Mouse (Mus musculus) lung, adult 2 months (tissue): ENCODE data around the gene Hpcal1. TPM values are rescaled to one million over a fixed set of nuclear protein-coding genes. Genes with fewer than 3 reads are reported as not detected.

ENCODE experiments used
- DNase-seq: peaks from one replicate; pipeline ENCODE4 v3.0.0; 2022
- H3K4me1 ChIP-seq: fragments of 200-500 bp; 2 replicates; pipeline ENCODE4 v1.6.1; 2011; ENCODE audit warnings: low read length; ENCODE audit not compliant: control insufficient read depth, insufficient read depth
- H3K4me3 ChIP-seq: fragments of 200-500 bp; replicated peaks from 2 replicates; pipeline ENCODE3; 2011; ENCODE audit warnings: low read depth, mild to moderate bottlenecking, control low read depth, low read length; ENCODE audit errors: extremely low read depth
- CTCF ChIP-seq: fragments of 200-500 bp; IDR thresholded peaks from 2 replicates; pipeline ENCODE4 v1.5.1; 2011; ENCODE audit warnings: mild to moderate bottlenecking, low read length, control low read depth; ENCODE audit not compliant: insufficient read depth
- POLR2A ChIP-seq: fragments of 200-500 bp; IDR thresholded peaks from 2 replicates; pipeline ENCODE4 v1.6.1; 2011; ENCODE audit warnings: low read depth, mild to moderate bottlenecking, control low read depth, low read length, borderline replicate concordance; ENCODE audit errors: extremely low read depth
- WGBS: fragments of 180-500 bp; shearing (Covaris S2); methylation state at CpG from one replicate; pipeline ENCODE4 v1.1.7; 2018; 5-methylcytosine and 5-hydroxymethylcytosine counted together
- polyA plus RNA-seq: library from polyadenylated mRNA; depleted of rRNA; stranded (reverse); fragments of >200 nt; gene quantifications from 2 replicates; pipeline ENCODE4 v1.2.3, GENCODE M21; 2012

Gene Hpcal1
- polyA plus RNA-seq, 1 experiment: 222 TPM

DNA sequence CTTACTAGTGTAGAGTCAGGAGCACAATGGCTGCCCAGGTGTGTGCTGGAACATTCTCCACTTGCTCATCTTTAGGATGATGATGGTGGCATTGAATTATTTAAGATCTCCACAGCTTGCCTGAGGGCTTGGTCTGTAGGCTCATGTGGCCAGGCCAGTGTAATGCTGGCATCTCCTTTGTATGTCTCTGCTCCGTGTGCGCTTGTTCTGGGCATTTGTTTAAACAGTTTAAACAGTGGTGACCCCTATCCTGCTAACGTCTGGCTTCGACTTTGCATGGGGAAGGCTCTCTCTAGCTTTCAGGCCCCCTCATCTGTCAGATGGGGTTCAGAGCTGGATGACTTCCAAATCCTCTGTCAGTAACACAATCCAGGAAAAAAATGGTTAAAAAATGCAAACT is 8.3 kb downstream of the Hpcal1 start:
- TF ChIP-seq POLR2A (no peak), CTCF (no peak)
- 41% methylated on average over 4 of the region's 4 CpGs for WGBS

DNA sequence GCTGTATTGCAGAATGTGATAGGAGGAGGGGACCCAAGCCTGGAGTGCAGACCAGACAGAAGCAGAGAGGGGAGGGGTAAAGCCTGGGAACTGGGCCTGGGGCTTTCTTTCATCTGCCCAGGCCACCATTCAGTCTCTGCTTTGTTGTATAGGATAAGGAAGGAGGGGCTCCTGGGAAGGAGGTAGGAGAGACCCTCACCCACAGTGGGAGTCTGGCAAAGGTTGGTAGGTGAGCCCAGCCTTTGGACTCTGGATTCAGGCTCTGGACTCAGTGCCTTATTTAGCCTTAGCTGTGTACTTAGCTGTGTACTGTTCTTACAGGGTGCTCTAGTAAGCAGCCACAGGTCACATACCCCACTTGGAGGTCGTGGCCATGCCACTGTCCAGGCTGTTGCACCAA is 8.8 kb downstream of the Hpcal1 start:
- Histone ChIP-seq H3K4me3 (no peak overlapping the region), H3K4me1 (peaks cover 61% of the 10 kb centered on the region)
- TF ChIP-seq CTCF: no peak
- TF ChIP-seq POLR2A: no peak
- WGBS: 50% methylated on average over 1 of the region's 1 CpGs
- DNase-seq: no peak

More for the DNA sequence above, 8.3 kb downstream of the Hpcal1 start:
- peaks cover 60% of the 10 kb centered on the region for H3K4me1 ChIP-seq
- H3K4me3 ChIP-seq: no peak overlapping the region
- no peak for DNase-seq

DNA sequence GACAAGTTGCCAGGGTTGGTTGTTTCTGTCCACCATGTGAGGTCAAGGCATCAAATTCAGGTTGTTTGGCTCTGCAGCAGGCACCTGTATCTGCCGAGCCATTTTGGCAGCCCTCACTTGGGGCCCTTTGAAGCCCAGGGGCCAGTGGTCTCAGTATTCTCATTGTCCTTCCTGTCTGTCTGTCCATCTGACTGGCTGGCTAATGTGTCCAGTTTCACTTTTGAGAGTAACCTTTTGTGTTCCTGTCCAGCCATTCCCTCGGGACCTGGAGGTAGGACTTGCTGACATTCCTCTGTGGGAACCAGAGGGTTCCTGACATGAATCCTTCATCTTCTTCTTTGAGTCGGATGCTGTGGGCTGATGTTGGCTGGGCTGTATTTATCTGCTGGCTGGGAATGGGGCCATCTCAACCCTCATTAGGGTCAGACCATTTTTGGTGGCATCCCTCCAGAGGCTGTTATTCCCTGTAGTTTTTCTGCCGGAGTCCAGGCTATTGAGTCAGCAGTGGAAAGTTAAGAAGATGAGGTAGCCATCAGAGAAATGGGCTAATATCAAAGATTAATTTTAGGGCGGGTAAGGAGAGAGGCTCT is 10.6 kb downstream of the Hpcal1 start:
- Histone ChIP-seq H3K4me3 (no peak overlapping the region), H3K4me1 (peaks cover 49% of the 10 kb centered on the region)
- no peak for DNase-seq
- WGBS: 40% methylated on average over 5 of the region's 5 CpGs
- TF ChIP-seq CTCF (no peak), POLR2A (no peak)

DNA sequence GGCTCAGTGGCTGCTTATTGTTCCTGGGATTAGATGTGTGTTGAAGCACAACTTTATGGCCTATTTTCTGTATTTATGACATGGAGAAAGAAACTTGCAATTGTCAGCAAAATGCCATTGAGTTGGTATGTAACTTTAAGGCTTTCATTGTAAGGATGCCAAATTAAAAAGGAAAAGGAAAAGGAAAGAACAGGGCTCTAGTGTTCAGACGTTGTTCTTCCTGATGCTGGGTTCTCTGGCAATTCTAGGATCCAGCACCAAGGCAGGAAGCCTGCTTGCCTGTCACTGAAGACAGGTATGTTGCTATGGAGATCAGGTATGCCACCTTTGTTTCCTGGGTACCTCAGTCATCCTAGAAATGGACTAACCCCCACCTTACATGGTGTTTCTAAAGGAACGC is 11.1 kb downstream of the Hpcal1 start:
- Histone ChIP-seq H3K4me3 (no peak overlapping the region), H3K4me1 (peaks cover 45% of the 10 kb centered on the region)
- WGBS: 29% methylated on average over 2 of the region's 2 CpGs
- TF ChIP-seq CTCF: no peak
- no peak for TF ChIP-seq POLR2A
- no peak for DNase-seq

DNA sequence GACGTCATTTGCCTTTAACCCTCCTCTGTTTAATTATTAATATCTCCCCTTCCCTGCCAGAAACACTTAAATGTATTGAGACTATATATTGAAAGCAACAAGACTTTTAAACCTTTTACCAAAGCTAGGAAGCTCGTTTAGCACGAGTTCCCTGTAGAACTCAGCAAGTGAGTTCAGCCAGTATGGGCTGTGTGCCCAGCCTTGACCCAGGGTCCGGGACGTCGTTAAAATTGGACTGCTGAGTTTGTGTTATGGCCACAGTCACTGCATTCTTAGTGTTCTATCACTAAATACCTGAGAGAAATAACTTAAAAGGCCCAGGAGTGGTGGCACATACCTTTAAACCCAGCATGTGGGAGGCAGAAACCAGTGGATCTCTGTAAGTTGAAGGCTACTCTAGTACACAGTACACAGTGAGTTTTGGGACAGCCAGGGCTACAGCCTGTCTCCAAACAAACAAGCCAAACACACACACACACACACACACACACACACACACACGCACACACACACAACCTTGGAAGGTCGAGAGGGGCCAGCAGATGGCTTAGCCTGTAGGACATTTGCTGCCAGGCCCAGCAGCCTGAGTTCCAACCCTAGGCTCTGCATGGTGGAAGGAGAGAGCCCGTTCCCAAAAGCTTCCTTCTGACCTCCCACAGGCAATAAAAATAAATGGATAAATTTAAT is 11.7 kb downstream of the Hpcal1 start:
- peaks cover 41% of the 10 kb centered on the region for H3K4me1 ChIP-seq
- no peak overlapping the region for H3K4me3 ChIP-seq
- DNase-seq: no peak
- TF ChIP-seq CTCF: no peak
- no peak for TF ChIP-seq POLR2A
- WGBS: 28% methylated on average over 9 of the region's 9 CpGs

DNA sequence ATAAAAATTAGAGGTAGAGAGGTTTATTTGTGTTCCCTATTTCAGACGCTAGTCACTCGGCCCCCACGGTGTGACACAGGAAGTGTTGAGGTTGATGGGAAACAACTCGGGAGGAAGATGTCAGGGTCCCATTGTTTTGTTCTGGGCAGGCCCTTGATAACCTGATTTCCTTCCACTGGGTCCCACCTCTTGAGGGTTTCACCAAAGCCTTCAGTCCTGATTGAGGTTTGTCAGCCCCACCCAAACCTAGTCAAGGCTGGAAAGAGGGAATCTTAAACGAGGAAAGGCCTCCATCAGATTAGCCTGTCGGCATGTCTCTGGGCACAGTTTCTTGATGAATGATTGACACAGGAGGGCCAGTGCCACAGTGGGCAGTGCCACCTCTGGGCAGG is 12.3 kb downstream of the Hpcal1 start:
- DNase-seq: no peak
- H3K4me3 ChIP-seq: no peak overlapping the region
- 44% methylated on average over 6 of the region's 6 CpGs for WGBS

DNA sequence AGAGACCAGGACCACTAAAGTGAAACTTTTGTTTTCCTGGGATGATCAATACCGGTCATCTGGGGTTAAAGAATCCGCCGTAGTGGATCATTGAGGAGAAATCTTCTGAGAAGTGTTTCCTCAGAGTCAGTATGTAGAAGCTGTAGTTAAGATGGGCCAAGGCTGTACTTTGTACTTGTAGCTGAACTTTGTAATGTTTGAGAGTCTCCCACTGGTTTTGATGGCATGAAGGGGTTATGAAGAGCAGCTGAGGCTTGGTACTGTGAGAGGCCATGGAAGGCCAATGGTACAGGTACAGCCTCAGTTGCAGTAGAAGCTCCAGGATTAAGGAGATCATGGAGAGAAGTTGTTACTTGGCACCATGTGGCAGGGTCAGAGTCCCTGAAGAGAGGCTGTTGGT is 13.2 kb downstream of the Hpcal1 start:
- 94% methylated on average over 3 of the region's 3 CpGs for WGBS
- Histone ChIP-seq H3K4me3 (no peak overlapping the region), H3K4me1 (peaks cover 45% of the 10 kb centered on the region)
- no peak for DNase-seq
- TF ChIP-seq POLR2A (no peak), CTCF (no peak)

More for the DNA sequence above, 12.3 kb downstream of the Hpcal1 start:
- peaks cover 42% of the 10 kb centered on the region for H3K4me1 ChIP-seq
- TF ChIP-seq POLR2A (no peak), CTCF (no peak)

DNA sequence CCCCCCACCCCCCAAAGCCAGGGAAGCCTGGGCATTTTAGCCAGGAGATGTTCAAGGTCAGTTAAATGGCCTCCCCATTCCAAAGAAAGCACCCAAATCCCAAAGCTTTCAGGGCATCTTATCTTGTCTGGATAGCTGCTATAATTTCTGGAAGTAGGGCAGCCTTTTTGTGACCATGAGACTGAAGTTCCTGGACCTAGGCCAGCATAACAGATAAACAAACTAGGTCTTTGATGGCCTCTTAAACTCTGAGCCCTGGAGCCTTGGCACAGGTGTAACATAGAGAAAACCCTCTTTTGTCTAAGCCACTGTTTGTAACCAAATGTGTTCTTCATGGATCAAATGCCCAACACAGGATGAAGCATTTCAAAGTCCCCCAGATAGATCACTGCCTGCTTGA is 16.8 kb downstream of the Hpcal1 start:
- DNase-seq: no peak
- TF ChIP-seq POLR2A: no peak
- no peak for TF ChIP-seq CTCF
- Histone ChIP-seq H3K4me1 (peaks cover 48% of the 10 kb centered on the region), H3K4me3 (no peak overlapping the region)

DNA sequence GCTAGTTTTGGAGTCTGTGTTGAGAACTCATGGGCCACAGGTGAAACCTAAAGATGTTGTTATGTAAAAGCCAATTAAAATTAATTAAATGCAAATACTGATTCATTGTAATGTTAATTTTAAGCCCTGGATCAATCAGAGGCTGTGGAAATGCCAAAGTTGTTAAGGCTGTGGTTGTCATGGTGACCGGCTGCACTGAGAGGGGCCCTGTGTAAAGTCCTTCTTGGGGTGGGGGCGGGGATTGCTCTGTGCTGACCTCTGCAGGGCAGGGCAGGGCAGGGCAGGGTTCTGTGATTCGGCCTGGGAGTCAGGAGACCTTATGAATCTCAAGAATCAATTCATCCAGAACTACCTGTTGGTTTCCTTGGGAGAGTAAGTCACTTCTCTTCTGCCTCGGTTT is 18.8 kb downstream of the Hpcal1 start:
- WGBS: 56% methylated on average over 4 of the region's 4 CpGs
- TF ChIP-seq POLR2A: no peak
- no peak for TF ChIP-seq CTCF
- Histone ChIP-seq H3K4me1 (peaks cover 33% of the 10 kb centered on the region), H3K4me3 (no peak overlapping the region)
- no peak for DNase-seq

DNA sequence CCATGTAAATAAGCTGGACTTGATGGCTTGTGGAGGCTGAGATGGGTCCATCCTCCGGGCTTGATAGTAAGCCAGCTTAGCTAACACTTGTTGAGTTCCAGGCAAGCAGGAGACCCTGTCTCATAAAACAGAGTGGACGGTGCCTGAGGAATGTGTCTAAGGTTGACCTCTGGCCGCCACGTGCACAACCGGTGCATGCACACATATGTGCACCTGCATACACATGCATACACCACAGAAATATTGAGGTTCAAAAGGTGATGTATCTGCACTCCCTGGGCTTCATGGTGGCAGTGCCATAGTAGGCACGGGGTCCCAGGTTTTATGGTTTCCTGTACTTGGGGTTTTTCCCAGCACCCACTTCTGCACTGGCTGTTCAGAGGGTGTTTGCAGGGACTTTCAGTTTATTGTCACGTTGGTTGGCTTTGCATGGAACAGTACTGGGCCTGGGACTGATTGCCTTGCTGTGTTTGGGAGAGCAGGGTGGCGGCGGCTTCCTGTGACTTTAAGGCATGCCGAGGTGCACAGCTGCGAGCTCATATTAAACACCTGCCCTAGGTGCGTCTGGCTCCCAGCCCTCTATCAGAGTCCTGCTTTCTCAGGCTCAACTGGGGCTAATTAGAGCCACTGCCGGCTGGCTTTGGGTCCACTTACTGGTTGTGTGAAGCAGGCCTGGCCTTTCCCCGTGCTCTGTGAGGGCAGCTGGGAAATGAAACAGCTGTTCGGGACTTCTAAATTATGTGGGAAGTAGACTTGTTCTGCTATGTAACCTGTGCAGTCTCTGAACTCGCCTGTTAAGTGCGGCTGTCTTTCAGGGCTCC is 19.5 kb downstream of the Hpcal1 start:
- TF ChIP-seq POLR2A (no peak), CTCF (no peak)
- no peak overlapping the region for H3K4me3 ChIP-seq
- WGBS: 39% methylated on average over 17 of the region's 17 CpGs
- H3K4me1 ChIP-seq: peaks cover 33% of the 10 kb centered on the region
- DNase-seq: no peak

DNA sequence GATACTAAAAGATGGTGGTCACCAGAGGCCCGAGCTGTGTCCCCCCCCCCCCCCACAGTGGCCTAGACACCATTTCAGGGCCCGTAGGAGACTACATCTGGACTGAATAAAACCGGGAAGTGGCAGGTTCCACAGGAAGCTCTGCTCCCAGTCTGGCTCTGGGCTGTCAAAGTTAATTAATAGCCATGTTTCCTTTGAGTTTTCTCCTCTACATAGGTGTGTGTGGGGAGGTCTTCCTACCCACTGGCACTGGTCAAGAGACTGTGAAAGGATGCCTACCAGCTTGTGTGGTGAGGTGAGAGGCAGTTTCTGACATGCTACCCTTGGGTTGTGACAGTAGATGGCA is 20.1 kb downstream of the Hpcal1 start:
- no peak for TF ChIP-seq POLR2A
- DNase-seq: no peak
- Histone ChIP-seq H3K4me3 (no peak overlapping the region), H3K4me1 (peaks cover 39% of the 10 kb centered on the region)
- 10% methylated on average over 3 of the region's 3 CpGs for WGBS
